Mouse (Mus musculus) heart, adult 18-20 months (tissue): ENCODE results near the gene Apol7b. TPM values are rescaled to one million over a fixed set of nuclear protein-coding genes. Genes with fewer than 3 reads are reported as not detected.
"Not testable (repeated sequence)": the region's sequence is repeated elsewhere in the genome, so short reads cannot be mapped to it uniquely, and the experiment has no call there.

Source experiments
- DNase-seq, 2 experiments: peaks; one replicate each; pipeline ENCODE4 v3.0.0; 2021 to 2022; ENCODE audit warnings: mixed read lengths in 1 of 2
- long read RNA-seq, 2 experiments: library from polyadenylated mRNA; stranded (forward); transcript quantifications; one replicate each; pipeline ENCODE4 v2.0.0; 2021
- total RNA-seq, 2 experiments: library from RNA; stranded (reverse); gene quantifications; 2 replicates each; pipeline ENCODE4 v1.2.3; 2021

The Apol7b gene
- under 1 TPM in 1 of 2 experiments, not detected in 1; 0.31 TPM for total RNA-seq
- long read RNA-seq, experiment 1: 0 reads
- long read RNA-seq, experiment 2: 0 reads

DNA sequence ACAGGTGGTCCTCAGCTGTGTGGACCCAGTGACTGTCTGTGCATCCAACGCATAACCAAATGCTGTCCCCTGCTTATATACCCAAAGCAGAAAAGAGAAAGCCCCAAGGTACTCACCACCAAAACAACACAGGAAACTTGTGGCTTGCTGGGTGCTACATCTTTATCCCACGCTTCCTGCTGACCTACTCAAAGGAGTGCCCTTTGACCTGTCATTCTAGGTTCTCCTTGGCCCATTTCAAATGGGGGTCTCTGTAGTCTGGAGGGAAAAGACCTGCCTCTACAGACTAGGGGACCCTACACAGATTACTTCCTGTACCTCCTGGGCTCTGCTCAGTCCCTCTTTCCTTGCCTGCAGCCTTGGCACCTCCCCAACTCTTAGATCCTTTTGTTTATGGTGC, at the start of gene Apol7b:
Apol7b (minus strand) TSS at position 101 of the 400 bp plus-strand sequence.
- not testable (repeated sequence) for DNase-seq

DNA sequence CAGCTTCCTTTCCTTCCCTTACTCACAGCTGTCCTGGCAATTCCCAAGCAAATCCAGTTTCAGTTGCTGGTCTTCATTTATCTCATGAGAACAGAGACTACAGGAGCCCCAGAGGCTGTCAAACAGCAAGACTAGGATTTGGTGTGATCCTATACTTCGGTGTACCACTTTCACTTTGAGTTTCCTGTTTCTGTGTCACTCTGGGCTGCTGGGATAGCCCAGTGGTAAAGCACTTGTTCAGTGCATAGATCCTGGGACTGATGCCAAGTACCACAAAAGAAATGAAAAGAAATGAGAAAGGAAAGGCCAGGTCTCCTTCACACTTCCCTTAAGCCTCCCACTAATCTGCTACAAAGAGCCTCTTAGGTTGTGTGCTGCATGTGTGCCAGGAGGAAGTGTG, 47.4 kb upstream of the Apol7b start:
- DNase-seq: not testable (repeated sequence)

DNA sequence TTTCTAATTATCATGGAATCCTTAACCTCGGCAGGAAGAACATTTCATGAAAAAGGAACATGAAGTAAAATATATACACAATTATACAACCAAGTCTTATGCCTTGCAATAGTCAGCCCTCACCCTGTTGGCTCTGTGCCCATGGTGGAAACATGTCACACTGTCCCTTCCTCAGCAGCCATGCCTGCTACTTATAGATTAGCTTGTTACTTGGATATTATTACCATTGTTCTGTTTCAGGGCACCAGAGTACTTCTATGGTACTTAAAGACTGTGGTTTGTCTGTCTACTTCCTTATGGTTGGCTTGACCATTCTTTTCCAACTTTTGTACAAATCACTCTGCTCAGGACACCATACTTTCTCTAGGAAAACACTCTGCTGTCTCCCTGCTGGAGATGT, 45.9 kb upstream of the Apol7b start:
- not testable (repeated sequence) for DNase-seq

DNA sequence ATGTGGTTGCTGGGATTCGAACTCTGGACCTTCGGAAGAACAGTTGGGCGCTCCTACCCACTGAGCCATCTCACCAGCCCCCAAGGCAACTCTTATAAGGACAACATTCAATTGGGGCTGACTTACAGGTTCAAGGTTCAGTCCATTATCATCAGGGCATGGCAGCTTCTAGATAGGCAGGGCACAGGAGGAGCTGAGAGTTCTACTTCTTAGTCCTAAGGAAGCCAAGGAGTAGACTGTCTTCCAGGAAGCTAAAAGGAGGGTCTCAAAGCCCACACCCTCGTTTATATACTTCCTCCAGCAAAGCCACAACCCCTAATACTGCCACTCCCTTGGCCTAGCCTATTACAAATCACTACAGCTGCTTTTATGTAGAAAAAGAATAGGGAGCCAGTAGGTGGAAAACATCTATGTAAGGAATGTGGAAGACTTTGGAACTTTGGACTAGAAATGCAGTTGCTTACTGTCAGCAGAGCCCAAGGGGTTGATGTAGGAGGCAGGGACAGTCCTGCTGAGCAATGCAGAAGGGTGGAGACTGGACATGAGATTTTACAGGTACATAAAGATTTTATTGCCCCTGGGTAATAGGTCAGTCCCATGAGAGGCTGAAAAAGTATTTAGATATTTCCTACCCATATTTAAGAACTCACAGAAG, 35.0 kb upstream of the Apol7b start:
- DNase-seq: no peak

GRCm38 (mm10) chr15:77476693-77477092, 29.4 kb upstream of the Apol7b start, which contains the start of gene Apol10a:
Gene Apol10a (plus strand): TSS chr15:77477047.
- not testable (repeated sequence) for DNase-seq

- DNase-seq: not testable (repeated sequence)
Measured at GRCm38 (mm10) chr15:77474699-77475390, 27.6 kb upstream of the Apol7b start.

DNA sequence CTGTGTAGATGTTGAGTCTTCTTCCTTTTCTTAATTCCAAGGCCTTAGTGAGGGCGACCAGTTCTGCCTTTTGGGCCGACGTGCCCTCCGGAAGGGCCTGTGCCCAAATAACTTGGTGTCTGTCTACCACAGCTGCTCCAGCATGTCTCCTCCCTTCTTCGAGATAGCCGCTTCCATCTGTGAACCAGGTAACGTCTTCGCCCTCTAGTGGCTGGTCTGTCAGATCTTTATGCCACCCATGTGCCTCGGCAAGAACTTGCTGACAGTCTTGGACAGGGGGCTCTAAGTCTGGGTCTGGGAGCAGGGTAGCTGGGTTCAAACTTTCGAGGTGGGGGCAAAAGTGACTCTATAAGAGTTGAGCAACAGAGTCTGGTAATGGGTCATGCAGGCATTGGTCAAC, 2.6 kb upstream of the Apol7b start:
- DNase-seq: peak in 1 of 2 experiments; percentile 5

DNA sequence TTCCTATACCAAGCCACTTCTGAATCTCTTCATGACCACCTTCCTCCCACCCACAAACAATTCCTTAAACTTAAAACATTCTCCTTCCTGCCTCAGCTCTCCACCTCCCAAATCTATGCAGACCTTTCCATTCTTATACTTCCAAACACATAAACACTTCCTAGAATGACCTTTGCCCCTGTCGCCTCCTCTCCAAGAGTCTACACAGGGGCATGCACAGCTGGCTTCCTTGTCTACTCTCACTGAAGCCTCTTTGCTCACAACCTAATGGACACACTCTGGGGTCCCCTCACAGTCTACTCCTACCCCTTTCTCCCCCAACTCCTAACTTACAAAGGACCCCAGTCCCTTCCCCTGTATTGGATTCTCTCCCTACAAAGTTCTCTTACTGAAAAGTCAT, 1.6 kb downstream of the Apol7b start:
- DNase-seq: not testable (repeated sequence)

GRCm38 (mm10) chr15:77444746-77445145, 2.5 kb downstream of the Apol7b start:
- not testable (repeated sequence) for DNase-seq

DNA sequence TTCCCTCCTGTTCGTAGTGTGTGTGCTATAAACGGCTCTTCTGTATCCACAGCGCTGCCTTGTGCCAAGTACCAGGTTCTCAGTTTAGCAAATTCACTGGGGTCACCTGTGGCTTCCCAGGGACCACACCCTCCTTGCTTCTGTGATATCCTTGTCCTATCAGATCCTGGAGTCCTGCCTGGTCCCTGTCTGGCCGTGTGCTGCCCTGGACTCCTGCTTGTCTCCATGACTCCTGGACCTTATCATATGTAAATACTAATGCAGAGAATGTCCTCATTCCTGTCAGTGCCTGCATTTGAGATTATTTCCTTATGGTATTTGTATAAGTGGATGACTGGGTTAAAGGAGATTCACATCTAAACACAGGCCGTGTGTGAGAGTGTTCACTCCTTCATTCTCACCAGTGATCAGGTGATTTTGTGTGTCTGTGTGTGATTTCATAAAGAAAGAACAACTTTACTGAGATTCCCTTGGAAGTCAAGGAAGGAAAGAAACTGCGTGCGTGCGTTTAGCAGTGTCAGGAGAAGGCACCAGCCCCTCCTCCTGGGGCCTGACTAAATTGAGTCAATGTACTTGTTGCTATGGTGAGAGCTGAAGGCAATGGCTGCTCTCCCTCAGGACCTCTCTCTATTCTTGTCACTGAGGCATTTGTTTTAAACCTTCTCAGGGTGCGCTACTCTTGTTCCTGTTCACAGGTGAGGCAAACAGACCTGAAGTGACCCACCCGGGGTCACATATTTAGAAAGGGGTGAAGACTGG, 18.4 kb downstream of the Apol7b start:
- not testable (repeated sequence) for DNase-seq

DNA sequence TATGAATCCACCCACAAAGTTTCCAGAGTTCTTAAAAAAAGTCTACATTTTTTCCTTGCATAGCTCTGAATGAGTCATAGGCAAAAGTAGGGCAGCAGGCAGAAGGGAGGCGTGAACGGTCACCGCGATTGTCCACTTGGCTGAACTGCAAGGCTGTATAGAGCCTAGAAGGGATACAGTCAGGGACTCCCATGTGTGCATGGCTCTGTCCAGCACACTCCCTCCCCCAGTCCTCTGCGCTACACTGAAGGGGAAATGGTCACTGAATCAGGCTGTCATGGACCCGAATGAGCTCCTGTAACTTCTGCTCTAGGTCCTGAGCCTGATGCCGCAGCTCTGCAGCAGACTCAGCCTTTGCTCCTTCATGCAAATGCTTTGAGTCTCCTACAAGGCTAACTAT, 24.4 kb downstream of the Apol7b start:
- DNase-seq: not testable (repeated sequence)

- DNase-seq: not testable (repeated sequence)
Measured at GRCm38 (mm10) chr15:77419657-77420056, 27.6 kb downstream of the Apol7b start.

DNA sequence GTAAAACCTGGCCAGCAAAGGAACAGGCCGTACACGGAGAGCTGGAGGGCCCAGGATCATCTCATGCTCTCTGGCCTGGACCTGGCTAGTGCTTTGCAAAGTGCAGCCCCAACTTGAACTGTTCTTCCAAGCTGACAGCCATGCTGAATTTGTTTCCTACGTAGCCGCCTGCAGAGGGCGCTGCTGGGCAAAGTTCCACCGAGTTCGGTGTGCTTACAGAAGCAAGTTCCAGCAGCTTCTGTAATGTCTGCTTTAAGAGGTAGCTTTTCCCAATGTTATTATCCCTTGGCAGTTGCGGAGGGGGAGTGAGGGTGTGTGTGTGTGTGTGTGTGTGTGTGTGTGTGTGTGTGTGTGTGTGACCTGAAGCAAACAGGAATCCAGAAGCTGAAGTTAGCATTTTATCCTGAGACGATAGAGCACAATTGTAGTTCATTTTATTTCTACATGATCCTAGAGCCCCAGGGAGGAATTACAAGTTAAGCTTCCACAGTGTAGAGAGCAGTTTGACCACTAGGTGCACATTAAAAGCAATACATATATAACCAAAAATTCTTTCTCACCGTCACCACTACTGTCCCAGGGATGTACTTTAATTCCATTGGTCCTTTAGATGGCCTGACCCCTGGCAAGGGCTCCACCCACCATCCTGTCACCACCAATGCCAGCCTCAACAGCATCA, 30.5 kb downstream of the Apol7b start:
- DNase-seq: not testable (repeated sequence)

GRCm38 (mm10) chr15:77415653-77416052, 31.6 kb downstream of the Apol7b start:
- not testable (repeated sequence) for DNase-seq

DNA sequence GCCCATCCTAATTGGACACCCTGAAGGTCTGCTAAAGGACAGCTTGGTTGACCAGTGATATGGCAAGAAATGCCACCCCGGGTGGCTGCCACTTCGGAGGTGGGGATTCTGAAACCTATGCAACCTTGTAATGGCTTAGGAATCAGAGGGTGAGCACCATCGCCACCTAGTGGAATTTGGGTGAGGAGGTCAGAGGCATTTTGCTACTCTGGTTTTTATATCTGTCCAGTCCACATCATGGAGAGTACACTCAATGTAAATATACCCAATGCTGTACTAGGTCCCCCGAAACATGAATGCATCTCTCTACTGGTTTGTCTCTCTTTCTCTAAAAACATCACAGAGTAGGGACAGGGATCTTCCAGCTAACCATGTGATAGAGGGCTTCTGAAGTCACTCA, 34.6 kb downstream of the Apol7b start:
- not testable (repeated sequence) for DNase-seq

DNA sequence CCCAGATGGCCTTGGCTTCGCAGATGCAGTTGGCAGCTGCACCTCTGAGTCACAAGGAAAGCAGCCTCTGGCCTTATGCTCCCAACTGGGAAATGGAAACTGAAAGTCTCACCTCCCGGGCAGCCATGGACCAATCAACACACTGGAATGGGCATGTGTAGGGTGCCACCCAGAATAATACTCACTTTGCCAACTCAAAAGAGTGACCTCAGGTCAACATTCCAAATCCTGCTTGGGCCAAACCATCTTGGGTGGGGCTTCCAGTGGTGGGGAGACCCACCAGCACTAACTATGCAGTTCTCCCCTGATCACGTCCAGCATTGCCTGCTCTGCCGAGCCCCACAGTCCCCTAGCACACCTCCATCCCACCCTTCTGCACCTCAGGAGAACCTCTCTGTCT, 36.3 kb downstream of the Apol7b start, which contains the start of gene Apol9a:
Apol9a (minus strand) TSS at position 101 of the 400 bp plus-strand sequence.
- DNase-seq: not testable (repeated sequence)

- DNase-seq: peak in 1 of 2 experiments; percentile 16
Measured at GRCm38 (mm10) chr15:77406370-77406769, 40.9 kb downstream of the Apol7b start.

DNA sequence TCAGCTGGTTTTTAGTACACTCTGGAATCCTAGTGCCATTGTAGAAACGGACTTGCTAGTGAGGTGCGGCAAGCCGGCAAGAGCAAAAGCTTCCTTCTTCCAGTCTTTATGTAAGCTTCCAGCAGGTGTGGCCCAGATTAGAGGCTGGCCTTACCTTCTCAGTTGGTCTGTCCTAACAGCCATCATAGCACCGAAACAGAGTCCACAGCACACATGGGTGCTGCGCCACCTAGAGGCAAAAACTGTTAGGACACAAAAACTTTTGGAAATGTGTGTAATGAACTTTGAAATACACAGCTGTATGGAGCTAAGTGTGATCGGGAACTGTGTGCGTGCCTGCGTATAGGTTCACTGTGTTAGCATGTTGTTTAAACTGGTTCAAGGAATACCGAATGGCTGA, 48.3 kb downstream of the Apol7b start, which contains the start of gene Apol7a:
Apol7a (minus strand) TSS at position 84 of the 400 bp plus-strand sequence.
- DNase-seq: peak in 1 of 2 experiments; percentile 33

- peak; percentile 31 for DNase-seq
Measured at GRCm38 (mm10) chr15:77397450-77398132, 49.7 kb downstream of the Apol7b start.

GRCm38 (mm10) chr15:77393832-77394231, 53.5 kb downstream of the Apol7b start:
- DNase-seq: not testable (repeated sequence)

DNA sequence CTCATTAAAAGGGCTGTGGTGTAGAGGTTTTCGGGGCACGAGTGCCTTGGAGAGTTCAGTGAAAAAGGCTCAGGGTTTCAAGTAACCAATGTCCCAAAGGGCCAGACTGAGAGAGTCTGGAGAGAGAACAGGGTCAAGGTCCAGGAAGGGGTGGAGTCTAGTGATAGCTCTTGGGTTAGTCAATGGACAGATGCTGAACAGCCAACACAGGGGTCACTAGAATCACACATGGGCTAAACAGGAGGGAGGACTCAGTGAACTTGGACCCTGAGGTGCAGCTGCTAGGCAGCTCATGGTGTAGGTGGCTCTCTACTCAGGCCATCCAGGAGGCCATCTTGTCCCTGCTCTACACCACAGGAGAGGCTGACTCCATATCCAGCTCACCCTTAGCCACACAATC, 59.8 kb downstream of the Apol7b start:
- no peak for DNase-seq
